Mouse (Mus musculus): Measurements from ENCODE around the gene Ccl3.

Ccl3 gene

GRCm38 (mm10) chr11:83649305-83649841 is at the start of gene Ccl3:
TSS of gene Ccl3 (minus strand) at chr11:83649355.
- DNase-seq: no peak

GRCm38 (mm10) chr11:83692008-83692407 is 42.9 kb upstream of the Ccl3 start:
- no peak for DNase-seq

- DNase-seq: no peak
Measured at GRCm38 (mm10) chr11:83689918-83690317, 40.8 kb upstream of the Ccl3 start.

GRCm38 (mm10) chr11:83675665-83676064 is 26.5 kb upstream of the Ccl3 start:
- DNase-seq: no peak

- DNase-seq: no peak
Measured at GRCm38 (mm10) chr11:83671743-83672142, 22.6 kb upstream of the Ccl3 start.

- DNase-seq: no peak
Measured at GRCm38 (mm10) chr11:83663532-83663931, 14.4 kb upstream of the Ccl3 start.

GRCm38 (mm10) chr11:83662204-83662603 is 13.0 kb upstream of the Ccl3 start, which contains the start of gene Ccl4:
TSS of gene Ccl4 (plus strand) at chr11:83662584.
- DNase-seq: no peak

GRCm38 (mm10) chr11:83658797-83659196 is 9.6 kb upstream of the Ccl3 start:
- DNase-seq: no peak

GRCm38 (mm10) chr11:83657508-83657907 is 8.4 kb upstream of the Ccl3 start:
- DNase-seq: no peak

GRCm38 (mm10) chr11:83654606-83655005 is 5.5 kb upstream of the Ccl3 start:
- DNase-seq: no peak

- DNase-seq: no peak
Measured at GRCm38 (mm10) chr11:83646356-83647149, 2.6 kb downstream of the Ccl3 start.

- DNase-seq: no peak
Measured at GRCm38 (mm10) chr11:83645521-83645920, 3.6 kb downstream of the Ccl3 start, which contains the start of gene Rpl9-ps1. TSS of gene Rpl9-ps1 (minus strand) at chr11:83645621.

- no peak for DNase-seq
Measured at GRCm38 (mm10) chr11:83641216-83641615, 7.9 kb downstream of the Ccl3 start.

- no peak for DNase-seq
Measured at GRCm38 (mm10) chr11:83640141-83640540, 9.0 kb downstream of the Ccl3 start.

GRCm38 (mm10) chr11:83639533-83639932 is 9.6 kb downstream of the Ccl3 start:
- DNase-seq: no peak

- DNase-seq: no peak
Measured at GRCm38 (mm10) chr11:83638934-83639333, 10.2 kb downstream of the Ccl3 start.

- DNase-seq: no peak
Measured at GRCm38 (mm10) chr11:83636742-83637235, 12.4 kb downstream of the Ccl3 start.

GRCm38 (mm10) chr11:83634898-83635297 is 14.3 kb downstream of the Ccl3 start:
- no peak for DNase-seq

GRCm38 (mm10) chr11:83634425-83634824 is 14.7 kb downstream of the Ccl3 start:
- no peak for DNase-seq

GRCm38 (mm10) chr11:83632744-83633143 is 16.4 kb downstream of the Ccl3 start:
- no peak for DNase-seq

GRCm38 (mm10) chr11:83631065-83631464 is 18.1 kb downstream of the Ccl3 start:
- DNase-seq: no peak

- DNase-seq: no peak
Measured at GRCm38 (mm10) chr11:83630630-83631029, 18.5 kb downstream of the Ccl3 start.

GRCm38 (mm10) chr11:83628808-83629207 is 20.3 kb downstream of the Ccl3 start:
- no peak for DNase-seq

GRCm38 (mm10) chr11:83623586-83623985 is 25.6 kb downstream of the Ccl3 start:
- DNase-seq: no peak

Measured in cerebellum, adult 18-20 months (tissue).